Mouse (Mus musculus) lung, postnatal 36 days (tissue): ENCODE data around the gene Fstl3.
A peak's percentile ranks its signal among the peaks of the same experiment; 100 is the strongest.

Source experiments
- DNase-seq: peaks from one replicate; pipeline ENCODE4 v3.0.0; 2022; ENCODE audit warnings: mixed read lengths

Gene Fstl3

GRCm38 (mm10) chr10:79815671-79816494 lies 38.8 kb downstream of the Fstl3 start:
- DNase-seq, result no peak

- no peak for DNase-seq
Measured at GRCm38 (mm10) chr10:79817111-79817510, 40.0 kb downstream of the Fstl3 start.

- DNase-seq, result no peak
Measured at GRCm38 (mm10) chr10:79818225-79818624, 41.2 kb downstream of the Fstl3 start.

GRCm38 (mm10) chr10:79819606-79820005 lies 42.5 kb downstream of the Fstl3 start:
- DNase-seq, result no peak

- DNase-seq, result no peak
Measured at GRCm38 (mm10) chr10:79820277-79820676, 43.2 kb downstream of the Fstl3 start.

GRCm38 (mm10) chr10:79820782-79821181 lies 43.7 kb downstream of the Fstl3 start, which contains the start of gene Misp:
Gene Misp (plus strand): TSS chr10:79820989.
- DNase-seq, result peak; percentile 38

- DNase-seq, result no peak
Measured at GRCm38 (mm10) chr10:79821731-79822130, 44.7 kb downstream of the Fstl3 start.

GRCm38 (mm10) chr10:79822372-79822771 lies 45.3 kb downstream of the Fstl3 start:
- DNase-seq, result peak; percentile 46

GRCm38 (mm10) chr10:79823011-79823410 lies 45.9 kb downstream of the Fstl3 start:
- DNase-seq, result no peak

- DNase-seq, result peak; percentile 73
Measured at GRCm38 (mm10) chr10:79824413-79824812, 47.3 kb downstream of the Fstl3 start.

- DNase-seq, result no peak
Measured at GRCm38 (mm10) chr10:79831583-79831982, 54.5 kb downstream of the Fstl3 start.
